Mouse (Mus musculus): ENCODE measurements around the gene Olfr399.

Olfr399 gene

DNA sequence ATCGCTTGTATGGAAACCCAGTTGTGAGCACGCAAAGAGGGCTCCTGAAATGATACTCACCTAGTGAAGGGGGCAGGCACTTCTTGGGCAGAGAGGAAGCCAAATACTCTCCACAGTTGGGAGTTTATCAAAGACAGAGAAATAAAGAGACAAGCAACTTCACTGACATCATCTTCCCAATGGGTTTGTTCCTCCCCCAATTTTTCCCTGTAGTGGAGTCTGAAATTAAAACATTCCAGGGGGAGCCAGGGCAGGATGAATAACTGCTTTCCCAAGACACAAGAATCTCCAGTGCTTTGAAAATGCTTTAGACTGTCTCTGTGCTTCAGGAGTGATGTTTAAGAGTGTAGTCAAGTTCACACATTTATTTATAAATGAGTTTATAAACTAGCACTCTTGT, at the start of gene Olfr399, which contains the start of gene Olfr139:
Olfr399 (minus strand) TSS at position 165 of the 400 bp plus-strand sequence.
Olfr139 (minus strand) TSS at position 101 of the 400 bp plus-strand sequence.
- in situ Hi-C loops (cut with MboI; ENCODE audit: low pct_unique_long_range_greater_than_20kb in 1 of 2, low sequenced_read_pairs in 2 of 2, unreplicated experiment in 1 of 2) = no loop called here

DNA sequence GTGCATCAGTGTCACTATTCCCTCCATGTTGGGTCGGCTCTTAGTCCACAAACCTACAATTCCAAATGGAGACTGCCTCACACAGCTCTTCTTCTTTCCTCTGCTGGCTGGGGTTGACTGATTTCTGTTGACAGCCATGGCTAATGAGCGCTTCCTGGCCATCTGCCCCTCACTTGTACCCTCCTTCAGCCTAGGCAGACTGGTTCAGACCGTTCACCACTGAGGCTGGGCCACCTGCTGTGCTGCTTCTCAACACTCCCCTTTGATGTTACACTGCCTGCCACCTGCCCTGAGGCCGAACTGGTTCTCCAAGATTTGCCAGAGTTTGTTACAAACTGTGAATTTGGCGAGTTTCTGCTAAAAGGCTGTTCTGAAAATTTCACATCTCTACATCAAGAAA, 48.7 kb upstream of the Olfr399 start:
- in situ Hi-C loops (cut with MboI; ENCODE audit: low pct_unique_long_range_greater_than_20kb in 1 of 2, low sequenced_read_pairs in 2 of 2, unreplicated experiment in 1 of 2) = no loop called here

GRCm38 (mm10) chr11:74101507-74101906, 45.1 kb upstream of the Olfr399 start:
- in situ Hi-C loops (cut with MboI; ENCODE audit: low pct_unique_long_range_greater_than_20kb in 1 of 2, low sequenced_read_pairs in 2 of 2, unreplicated experiment in 1 of 2) = no loop called here

DNA sequence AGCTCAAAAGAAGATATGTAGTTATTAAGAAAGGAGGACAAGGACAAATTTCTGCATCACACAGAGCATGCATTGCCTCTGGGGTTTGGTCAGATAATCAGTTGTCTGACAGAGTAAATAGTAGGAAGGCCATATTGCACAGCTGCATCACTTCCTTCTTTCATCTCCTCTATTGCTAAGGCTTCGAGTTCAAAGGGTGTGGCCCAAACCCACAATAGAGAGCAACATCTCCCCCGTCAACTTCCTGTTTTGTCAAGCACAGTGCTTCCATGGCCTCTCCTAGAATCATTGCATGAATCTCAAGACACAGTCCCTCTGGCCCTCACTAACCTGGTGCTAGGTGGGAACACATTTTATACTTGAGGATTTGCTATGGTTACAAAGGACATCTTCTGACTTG, 44.3 kb upstream of the Olfr399 start:
- in situ Hi-C loops (cut with MboI; ENCODE audit: low pct_unique_long_range_greater_than_20kb in 1 of 2, low sequenced_read_pairs in 2 of 2, unreplicated experiment in 1 of 2) = no loop called here

DNA sequence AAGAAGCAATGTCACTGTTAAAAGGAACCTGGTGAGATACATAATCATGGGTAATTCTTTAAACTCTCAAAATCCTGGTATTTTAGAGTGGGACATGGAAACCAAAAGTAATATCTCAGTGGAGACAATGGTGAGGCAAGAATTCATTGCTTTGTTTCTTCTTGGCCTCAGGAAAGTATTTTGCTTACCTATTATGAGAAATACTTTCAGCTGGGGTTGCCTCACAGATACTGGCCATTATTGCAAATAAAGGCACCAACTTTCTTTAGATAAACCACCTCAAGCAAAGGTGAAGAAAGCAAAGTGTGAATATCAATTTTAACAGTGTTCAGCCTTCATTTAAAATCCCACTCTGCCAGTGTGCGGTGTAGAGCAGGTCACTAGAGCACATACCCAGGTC, 13.2 kb upstream of the Olfr399 start, which contains the start of gene Zfp616:
Zfp616 (plus strand) TSS at position 301 of the 400 bp plus-strand sequence.
- in situ Hi-C loops (cut with MboI; ENCODE audit: low pct_unique_long_range_greater_than_20kb in 1 of 2, low sequenced_read_pairs in 2 of 2, unreplicated experiment in 1 of 2) = no loop called here

DNA sequence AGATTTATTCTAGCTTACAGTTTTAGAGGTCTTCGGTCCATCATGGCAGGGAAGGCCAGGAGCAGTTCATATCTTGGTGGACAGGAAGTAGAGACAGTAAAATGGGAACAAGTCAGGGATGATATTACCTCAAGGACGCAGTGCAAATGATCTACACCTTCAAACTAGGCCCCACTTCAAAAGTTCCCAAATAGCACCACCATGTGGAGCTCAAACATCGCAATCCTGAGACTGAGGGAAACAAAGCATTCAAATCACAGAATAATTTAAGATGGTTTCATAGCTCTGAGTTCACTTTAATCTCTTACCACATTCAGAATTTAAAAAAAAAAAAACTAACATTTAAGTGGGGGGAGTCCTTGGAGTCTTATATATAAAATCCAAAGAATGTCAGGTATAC, 5.1 kb downstream of the Olfr399 start:
- in situ Hi-C loops (cut with MboI; ENCODE audit: low pct_unique_long_range_greater_than_20kb in 1 of 2, low sequenced_read_pairs in 2 of 2, unreplicated experiment in 1 of 2) = no loop called here

Measured in mouse embryonic stem cell (cell line).